Mouse (Mus musculus) E14TG2a.4 (cell line): ENCODE measurements around the gene Cyp2ab1.

Source experiments
- H3K27me3 ChIP-seq: 2 replicates; pipeline ENCODE4 v1.6.1; 2014; ENCODE audit warnings: low read length, control low read depth; ENCODE audit not compliant: insufficient read depth
- H3K36me3 ChIP-seq: 2 replicates; pipeline ENCODE4 v1.6.1; 2014; ENCODE audit warnings: low read length, control low read depth; ENCODE audit not compliant: insufficient read depth
- H3K4me1 ChIP-seq: replicated peaks from 2 replicates; pipeline ENCODE4 v1.6.1; 2014; ENCODE audit warnings: low read depth, low read length, control low read depth
- H3K4me3 ChIP-seq: replicated peaks from 2 replicates; pipeline ENCODE4 v1.5.1; 2014; ENCODE audit warnings: mild to moderate bottlenecking, low read length
- H3K9me3 ChIP-seq: 2 replicates; pipeline ENCODE4 v1.6.1; 2014; ENCODE audit warnings: low read length, control low read depth
- CTCF ChIP-seq: conservative IDR thresholded peaks from 2 replicates; pipeline ENCODE4 v1.5.1; 2014; ENCODE audit warnings: low read length
- NANOG ChIP-seq: IDR thresholded peaks from 2 replicates; pipeline ENCODE4 v1.6.1; 2014; ENCODE audit warnings: borderline replicate concordance, low read length, mixed read lengths
- POU5F1 ChIP-seq: IDR thresholded peaks from 2 replicates; pipeline ENCODE4 v1.6.1; 2014; ENCODE audit warnings: low read length, borderline replicate concordance

The Cyp2ab1 gene

GRCm38 (mm10) chr16:20338616-20339015, 13.4 kb upstream of the Cyp2ab1 start:
- no peaks in the 10 kb centered on the region for H3K9me3 ChIP-seq
- no peaks in the 10 kb centered on the region for H3K4me1 ChIP-seq
- TF ChIP-seq NANOG (no peak), CTCF (no peak), POU5F1 (no peak)
- peaks cover 88% of the 10 kb centered on the region for H3K36me3 ChIP-seq
- H3K27me3 ChIP-seq, result no peaks in the 10 kb centered on the region
- no peak overlapping the region for H3K4me3 ChIP-seq

DNA sequence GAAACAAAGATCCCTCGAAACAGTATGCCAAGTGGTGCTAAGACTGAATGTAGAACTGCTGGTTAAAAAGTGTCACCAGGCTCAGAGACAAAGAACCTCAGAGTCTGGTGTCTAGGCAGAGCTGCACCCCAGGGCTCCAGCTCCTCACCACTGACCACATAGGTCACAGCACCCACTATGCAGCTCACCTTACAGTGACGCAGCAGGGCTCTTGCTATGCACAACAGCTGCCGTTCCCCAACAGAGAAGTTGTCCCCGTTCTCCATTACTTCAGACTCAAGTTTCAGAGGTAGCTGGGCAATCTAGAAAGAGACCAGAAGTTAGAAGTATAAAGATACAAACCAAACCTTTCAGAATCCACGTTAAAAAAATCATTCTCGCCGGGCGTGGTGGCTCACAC, 9.7 kb upstream of the Cyp2ab1 start:
- Histone ChIP-seq H3K9me3 (no peaks in the 10 kb centered on the region), H3K4me3 (no peak overlapping the region), H3K27me3 (no peaks in the 10 kb centered on the region), H3K36me3 (peaks cover 89% of the 10 kb centered on the region), H3K4me1 (peaks cover 4% of the 10 kb centered on the region)
- TF ChIP-seq POU5F1 (no peak), NANOG (no peak), CTCF (no peak)

- TF ChIP-seq CTCF, result no peak
- TF ChIP-seq POU5F1, result no peak
- no peak for TF ChIP-seq NANOG
- H3K4me3 ChIP-seq, result no peak overlapping the region
- peaks cover 44% of the 10 kb centered on the region for H3K36me3 ChIP-seq
- H3K27me3 ChIP-seq, result no peaks in the 10 kb centered on the region
- H3K4me1 ChIP-seq, result peaks cover 15% of the 10 kb centered on the region
- H3K9me3 ChIP-seq, result no peaks in the 10 kb centered on the region
These were observed 3.1 kb upstream of the Cyp2ab1 start for GRCm38 (mm10) chr16:20328306-20328705.

DNA sequence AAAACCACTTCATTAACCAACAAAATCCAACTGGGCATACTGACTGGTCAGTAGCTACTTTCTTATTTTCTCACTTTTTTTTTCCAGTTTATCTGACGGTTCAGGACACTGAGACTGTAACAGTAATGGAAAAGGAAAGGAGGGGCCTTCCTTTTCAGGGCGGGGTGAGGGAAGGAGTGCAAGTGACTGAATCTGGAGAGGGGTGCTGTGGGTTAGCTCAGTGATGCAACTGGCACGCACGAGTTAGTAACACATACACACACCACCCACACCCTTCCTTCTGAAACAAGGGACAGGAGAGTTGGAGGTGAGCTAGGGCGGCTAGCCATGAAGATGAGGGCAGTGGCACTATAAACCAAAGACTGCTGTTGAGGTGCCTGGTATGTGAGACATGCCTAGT, 1.3 kb downstream of the Cyp2ab1 start:
- Histone ChIP-seq H3K4me3 (no peak overlapping the region), H3K27me3 (no peaks in the 10 kb centered on the region), H3K36me3 (peaks cover 7% of the 10 kb centered on the region; the same call in 1 of the 2 replicates), H3K4me1 (peaks cover 14% of the 10 kb centered on the region), H3K9me3 (no peaks in the 10 kb centered on the region)
- TF ChIP-seq CTCF (no peak), NANOG (no peak), POU5F1 (no peak)

DNA sequence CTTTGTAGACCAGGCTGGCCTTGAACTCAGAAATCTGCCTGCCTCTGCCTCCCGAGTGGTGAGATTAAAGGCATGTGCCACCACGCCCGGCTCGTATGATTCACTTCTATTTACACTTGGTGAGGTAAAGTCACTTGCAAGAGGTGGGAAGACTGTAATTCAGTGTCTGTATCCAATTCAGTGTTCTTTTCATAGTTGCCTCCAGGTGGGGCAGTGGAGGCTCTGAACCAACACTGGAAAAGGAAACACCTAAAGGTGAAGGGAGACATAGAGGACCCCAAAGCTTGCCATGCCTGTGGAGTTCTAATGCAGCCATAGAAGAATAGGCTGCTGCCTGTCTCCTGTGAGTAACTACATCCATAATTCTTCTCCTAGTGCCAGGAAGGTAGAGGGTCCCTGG, 2.9 kb downstream of the Cyp2ab1 start:
- Histone ChIP-seq H3K27me3 (no peaks in the 10 kb centered on the region), H3K36me3 (no peaks in the 10 kb centered on the region)

DNA sequence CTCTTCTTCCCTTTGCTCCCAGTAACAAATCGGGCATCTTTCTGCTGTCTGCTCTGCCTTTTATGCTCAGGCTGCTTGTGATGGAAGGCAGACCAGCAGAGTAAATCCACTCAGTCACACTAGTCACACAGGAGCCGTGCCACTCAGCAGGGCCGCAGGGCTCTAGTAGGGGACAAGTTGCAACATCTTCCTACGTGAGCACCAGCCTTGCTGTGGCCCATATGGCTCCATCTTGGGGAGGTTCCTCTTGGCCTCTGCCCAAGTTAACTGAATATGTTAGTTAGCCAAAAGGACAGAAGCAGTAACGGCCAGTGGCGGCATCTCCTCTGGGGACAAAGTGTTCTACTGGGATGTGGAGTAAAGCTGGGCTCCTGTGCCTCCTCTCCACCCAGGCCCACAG, 8.4 kb downstream of the Cyp2ab1 start:
- H3K4me3 ChIP-seq, result peak overlapping the region; percentile 55
- H3K36me3 ChIP-seq, result no peaks in the 10 kb centered on the region
- no peaks in the 10 kb centered on the region for H3K27me3 ChIP-seq
- no peaks in the 10 kb centered on the region for H3K9me3 ChIP-seq
- peaks cover 23% of the 10 kb centered on the region for H3K4me1 ChIP-seq
- TF ChIP-seq NANOG (no peak), CTCF (no peak), POU5F1 (no peak)

More for the DNA sequence above, 2.9 kb downstream of the Cyp2ab1 start:
- H3K9me3 ChIP-seq, result no peaks in the 10 kb centered on the region
- H3K4me3 ChIP-seq, result no peak overlapping the region
- TF ChIP-seq POU5F1 (no peak), CTCF (0 out of 2 replicates have a peak, but pooled peaks have one; percentile 4), NANOG (no peak)
- H3K4me1 ChIP-seq, result peaks cover 14% of the 10 kb centered on the region

- TF ChIP-seq CTCF (no peak), NANOG (no peak), POU5F1 (no peak)
- H3K4me3 ChIP-seq, result no peak overlapping the region
These were observed 9.9 kb downstream of the Cyp2ab1 start for GRCm38 (mm10) chr16:20315266-20315665.

GRCm38 (mm10) chr16:20312272-20312671, 12.9 kb downstream of the Cyp2ab1 start:
- Histone ChIP-seq H3K4me1 (peaks cover 32% of the 10 kb centered on the region), H3K9me3 (no peaks in the 10 kb centered on the region)
- TF ChIP-seq POU5F1 (no peak), CTCF (no peak), NANOG (no peak)

More at GRCm38 (mm10) chr16:20315266-20315665, 9.9 kb downstream of the Cyp2ab1 start:
- Histone ChIP-seq H3K4me1 (peaks cover 23% of the 10 kb centered on the region), H3K27me3 (no peaks in the 10 kb centered on the region), H3K36me3 (no peaks in the 10 kb centered on the region), H3K9me3 (no peaks in the 10 kb centered on the region)

GRCm38 (mm10) chr16:20301770-20302649, 23.2 kb downstream of the Cyp2ab1 start, which contains the start of gene Parl:
Gene Parl, minus strand, starts transcription at chr16:20302387.
- Histone ChIP-seq H3K36me3 (peaks cover 37% of the 10 kb centered on the region), H3K27me3 (no peaks in the 10 kb centered on the region), H3K4me3 (peak within 1 kb of the TSS; percentile 96), H3K4me1 (peaks cover 54% of the 10 kb centered on the region), H3K9me3 (no peaks in the 10 kb centered on the region)
- no peak for TF ChIP-seq POU5F1
- TF ChIP-seq CTCF, result peak; percentile 78
- TF ChIP-seq NANOG, result no peak

More at GRCm38 (mm10) chr16:20312272-20312671, 12.9 kb downstream of the Cyp2ab1 start:
- Histone ChIP-seq H3K27me3 (0 out of 2 replicates have a peak, but pooled peaks cover 3% of the 10 kb centered on the region), H3K36me3 (no peaks in the 10 kb centered on the region), H3K4me3 (no peak overlapping the region)
